Mouse (Mus musculus): ENCODE data around the gene Neurl3. TPM values are rescaled to one million over a fixed set of nuclear protein-coding genes. Genes with fewer than 3 reads are reported as not detected.

Gene Neurl3
- polyA plus RNA-seq, 1 experiment: 66.0 TPM

- no peak for TF ChIP-seq POLR2A (IDR thresholded peaks at IDR 0.05; ENCODE audit: low read depth, low read length)
- TF ChIP-seq CTCF (IDR thresholded peaks at IDR 0.05; ENCODE audit: extremely low read depth, insufficient read depth, insufficient read length, insufficient replicate concordance): no peak
- H3K4me3 ChIP-seq (ENCODE audit: extremely low read depth, insufficient read depth, insufficient read length): no peak overlapping the region
- H3K27ac ChIP-seq (ENCODE audit: insufficient read depth, low read length): peak overlapping the region; percentile 43; the same call in 1 of the 2 replicates
- WGBS: 74% methylated on average over 7 of the region's 7 CpGs
- DNase-seq (ENCODE audit: low read depth in 1 of 2, low spot score in 2 of 2): peak; percentile 17 to 28
- peaks cover 16% of the 10 kb centered on the region for H3K36me3 ChIP-seq (ENCODE audit: control insufficient read depth, insufficient read depth, low read length)
- no peaks in the 10 kb centered on the region for H3K27me3 ChIP-seq (ENCODE audit: control insufficient read depth, insufficient read depth, low read length)
- H3K4me1 ChIP-seq (ENCODE audit: control insufficient read depth, insufficient read depth, insufficient read length): no peaks in the 10 kb centered on the region; the same call in 1 of the 2 replicates
Measured at GRCm38 (mm10) chr1:36230919-36231705, 43.4 kb downstream of the Neurl3 start.

GRCm38 (mm10) chr1:36228461-36228860 is 46.0 kb downstream of the Neurl3 start:
- DNase-seq (ENCODE audit: low read depth in 1 of 2, low spot score in 2 of 2): no peak
- H3K4me1 ChIP-seq (ENCODE audit: control insufficient read depth, insufficient read depth, insufficient read length): no peaks in the 10 kb centered on the region; the same call in 1 of the 2 replicates
- WGBS: 93% methylated on average over 9 of the region's 9 CpGs
- H3K36me3 ChIP-seq (ENCODE audit: control insufficient read depth, insufficient read depth, low read length): peaks cover 15% of the 10 kb centered on the region
- no peak overlapping the region for H3K4me3 ChIP-seq (ENCODE audit: extremely low read depth, insufficient read depth, insufficient read length)
- no peaks in the 10 kb centered on the region for H3K27me3 ChIP-seq (ENCODE audit: control insufficient read depth, insufficient read depth, low read length)
- TF ChIP-seq CTCF (IDR thresholded peaks at IDR 0.05; ENCODE audit: extremely low read depth, insufficient read depth, insufficient read length, insufficient replicate concordance): no peak
- no peak for TF ChIP-seq POLR2A (IDR thresholded peaks at IDR 0.05; ENCODE audit: low read depth, low read length)
- no peak overlapping the region for H3K27ac ChIP-seq (ENCODE audit: insufficient read depth, low read length)

- Histone ChIP-seq H3K27me3 (ENCODE audit: control insufficient read depth, insufficient read depth, low read length) (no peaks in the 10 kb centered on the region), H3K27ac (ENCODE audit: insufficient read depth, low read length) (no peak overlapping the region), H3K36me3 (ENCODE audit: control insufficient read depth, insufficient read depth, low read length) (peaks cover 24% of the 10 kb centered on the region), H3K4me3 (ENCODE audit: extremely low read depth, insufficient read depth, insufficient read length) (no peak overlapping the region), H3K4me1 (ENCODE audit: control insufficient read depth, insufficient read depth, insufficient read length) (no peaks in the 10 kb centered on the region)
- DNase-seq (ENCODE audit: low read depth in 1 of 2, low spot score in 2 of 2): peak in 1 of 2 experiments; percentile 25
- 83% methylated on average over 3 of the region's 3 CpGs for WGBS
- no peak for TF ChIP-seq POLR2A (IDR thresholded peaks at IDR 0.05; ENCODE audit: low read depth, low read length)
- no peak for TF ChIP-seq CTCF (IDR thresholded peaks at IDR 0.05; ENCODE audit: extremely low read depth, insufficient read depth, insufficient read length, insufficient replicate concordance)
Measured at GRCm38 (mm10) chr1:36224648-36225047, 49.8 kb downstream of the Neurl3 start.

Other genes with a start within 250 kb of the Neurl3 start
- gene Hs6st1, start 206.3 kb downstream of the Neurl3 start, polyA plus RNA-seq (2012; rRNA removed): 56.5 and 66.0 TPM in 2 replicates
- gene Uggt1, start 30.0 kb downstream of the Neurl3 start, polyA plus RNA-seq (2012; rRNA removed): 13.5 and 15.9 TPM in 2 replicates
- gene Arid5a, start 33.1 kb upstream of the Neurl3 start, polyA plus RNA-seq (2012; rRNA removed): 29.6 and 39.6 TPM in 2 replicates
- gene Kansl3, start 94.5 kb upstream of the Neurl3 start, polyA plus RNA-seq (2012; rRNA removed): 25.9 and 29.8 TPM in 2 replicates
- gene Fer1l5, start 97.6 kb upstream of the Neurl3 start, polyA plus RNA-seq (2012; rRNA removed): not detected in 2 replicates
- 8.9 and 11.6 TPM in 2 replicates for gene Lman2l, start 170.6 kb upstream of the Neurl3 start, polyA plus RNA-seq (2012; rRNA removed)
- 5.6 and 5.7 TPM in 2 replicates for gene Cnnm4, start 196.9 kb upstream of the Neurl3 start, polyA plus RNA-seq (2012; rRNA removed)
- gene Cnnm3, start 237.2 kb upstream of the Neurl3 start, polyA plus RNA-seq (2012; rRNA removed): 18.4 and 24.1 TPM in 2 replicates